Mouse (Mus musculus) midbrain, embryonic 11.5 days (tissue): ENCODE measurements around the gene Bco2. TPM values are rescaled to one million over a fixed set of nuclear protein-coding genes. Genes with fewer than 3 reads are reported as not detected.

Experiments used
- ATAC-seq: fragments of 200-750 bp; cut with Nextera tagmentation; 2 replicates; pipeline ENCODE4 v1.8.0; 2017; ENCODE audit warnings: moderate TSS enrichment, moderate library complexity; ENCODE audit not compliant: low FRiP score
- DNase-seq: peaks from one replicate; pipeline ENCODE4 v3.0.0; 2015; ENCODE audit warnings: low spot score; ENCODE audit errors: missing footprints
- H3K27ac ChIP-seq: fragments of 300-500 bp; sonication (generic); 2 replicates; pipeline ENCODE4 v1.5.1; 2014; ENCODE audit warnings: low read depth, low read length
- H3K27me3 ChIP-seq: fragments of 300-500 bp; sonication (generic); 2 replicates; pipeline ENCODE4 v1.6.1; 2014; ENCODE audit warnings: mild to moderate bottlenecking, low read length, moderate library complexity, mixed read lengths; ENCODE audit not compliant: control insufficient read depth, insufficient read depth
- H3K36me3 ChIP-seq: fragments of 300-500 bp; sonication (generic); 2 replicates; pipeline ENCODE4 v1.6.1; 2014; ENCODE audit warnings: mild to moderate bottlenecking, low read length, moderate library complexity, mixed read lengths; ENCODE audit not compliant: control insufficient read depth, insufficient read depth
- H3K4me1 ChIP-seq: fragments of 300-500 bp; sonication (generic); 2 replicates; pipeline ENCODE4 v1.6.1; 2014; ENCODE audit warnings: low read length; ENCODE audit not compliant: control insufficient read depth, insufficient read depth
- H3K4me2 ChIP-seq: fragments of 300-500 bp; sonication (generic); 2 replicates; pipeline ENCODE4 v1.6.1; 2014; ENCODE audit warnings: mild to moderate bottlenecking, moderate library complexity
- H3K4me3 ChIP-seq: fragments of 300-500 bp; sonication (generic); 2 replicates; pipeline ENCODE4 v1.5.1; 2014; ENCODE audit warnings: low read depth, low read length
- H3K9ac ChIP-seq: fragments of 300-500 bp; sonication (generic); 2 replicates; pipeline ENCODE4 v1.6.1; 2014; ENCODE audit warnings: low read length
- H3K9me3 ChIP-seq: fragments of 300-500 bp; sonication (generic); 2 replicates; pipeline ENCODE4 v1.6.1; 2016; ENCODE audit warnings: low read length; ENCODE audit not compliant: control insufficient read depth
- WGBS: fragments of 180-500 bp; shearing (Covaris S2); extraction: QIAGEN DNeasy Blood & Tissue Kit; methylation state at CpG from one replicate; pipeline ENCODE4 v1.1.7; 2014; 5-methylcytosine and 5-hydroxymethylcytosine counted together
- polyA plus RNA-seq: library from polyadenylated mRNA; unstranded; fragments of >200 nt; fragmentation: Nextera tagmentation; extraction: Ambion mirVana; gene quantifications from 2 replicates; pipeline ENCODE4 v1.2.1, GENCODE M21; 2014

Gene Bco2
- polyA plus RNA-seq, 1 experiment from 2014 or later: 0.40 TPM

DNA sequence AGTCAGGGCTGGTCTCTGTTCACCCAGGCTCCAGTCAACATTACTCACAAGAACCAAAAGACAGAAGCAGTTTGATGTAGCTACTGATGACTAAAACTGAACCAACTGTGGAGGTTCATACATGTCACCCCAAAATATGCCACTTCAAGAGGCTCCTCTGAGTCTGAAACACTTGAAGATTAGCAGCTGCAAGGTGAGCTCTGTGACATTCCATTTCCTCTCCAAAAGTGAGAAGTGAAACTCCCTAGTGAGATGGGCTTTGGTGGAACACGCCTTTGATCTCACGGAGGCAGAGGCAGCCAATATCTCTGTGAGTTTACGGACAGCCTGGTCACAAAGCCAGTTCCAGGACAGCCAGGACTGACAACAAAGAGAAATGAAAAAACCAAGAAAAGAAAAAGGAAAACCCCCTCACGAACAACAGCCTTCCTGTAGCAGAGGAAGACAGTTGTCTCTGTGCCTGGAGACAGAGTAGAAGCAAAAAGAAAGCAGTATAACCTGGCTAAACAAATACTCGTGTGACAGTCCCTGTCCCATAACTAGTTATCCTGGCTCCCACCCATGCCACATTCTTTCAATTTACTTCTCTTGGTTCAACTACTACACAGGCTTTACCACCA lies 7.0 kb downstream of the Bco2 start:
- Histone ChIP-seq H3K4me1 (no peaks in the 10 kb centered on the region), H3K4me3 (no peak overlapping the region), H3K36me3 (no peaks in the 10 kb centered on the region), H3K27me3 (no peaks in the 10 kb centered on the region), H3K27ac (no peak overlapping the region), H3K4me2 (no peak overlapping the region), H3K9ac (no peak overlapping the region), H3K9me3 (no peaks in the 10 kb centered on the region)
- ATAC-seq (no peak), DNase-seq (no peak)
- 57% methylated on average over 5 of the region's 5 CpGs for WGBS

DNA sequence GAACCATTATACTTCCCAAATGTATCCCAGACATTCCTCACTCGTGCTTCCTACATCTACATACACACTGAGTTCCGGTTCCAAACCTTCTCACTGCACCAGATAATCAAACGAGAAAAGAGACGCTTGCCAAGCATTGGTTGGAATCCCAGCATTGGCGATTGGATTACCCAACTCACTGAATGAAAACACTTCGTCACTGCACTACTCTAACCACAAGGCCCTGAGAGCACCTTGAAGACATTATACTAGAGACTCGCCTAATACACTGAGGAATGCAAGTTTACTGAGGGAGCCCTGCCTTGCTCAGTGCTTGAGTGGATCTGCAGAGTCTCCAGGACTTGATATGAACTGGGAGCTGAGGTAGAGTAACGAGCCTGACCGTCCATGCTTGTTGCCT lies 12.6 kb downstream of the Bco2 start:
- Histone ChIP-seq H3K36me3 (no peaks in the 10 kb centered on the region), H3K4me1 (no peaks in the 10 kb centered on the region), H3K27ac (no peak overlapping the region), H3K4me2 (no peak overlapping the region), H3K4me3 (no peak overlapping the region), H3K27me3 (no peaks in the 10 kb centered on the region), H3K9ac (no peak overlapping the region), H3K9me3 (no peaks in the 10 kb centered on the region)
- 80% methylated on average over 9 of the region's 9 CpGs for WGBS
- no peak for ATAC-seq
- no peak for DNase-seq

DNA sequence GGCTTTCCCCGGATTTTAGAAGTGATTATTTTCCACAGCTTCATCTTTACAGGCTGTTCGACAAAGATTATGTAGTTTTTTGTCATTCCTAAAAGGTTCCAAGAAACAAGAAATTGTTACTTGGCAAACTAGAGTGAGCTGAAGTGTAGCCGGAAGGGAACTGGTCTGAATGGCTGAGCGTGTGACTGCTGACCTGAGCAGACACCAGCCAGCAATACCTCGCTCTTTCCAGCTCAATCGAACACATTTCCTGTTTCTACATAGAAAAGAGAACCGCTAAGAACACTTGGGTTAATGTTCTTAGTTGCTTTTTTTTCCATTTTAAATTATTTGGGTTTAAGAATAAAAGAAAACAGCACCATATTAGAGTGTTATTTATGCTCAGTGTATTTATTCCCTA lies 14.8 kb downstream of the Bco2 start:
- no peaks in the 10 kb centered on the region for H3K9me3 ChIP-seq
- no peak for ATAC-seq
- H3K27me3 ChIP-seq: no peaks in the 10 kb centered on the region
- no peak for DNase-seq
- 76% methylated on average over 7 of the region's 7 CpGs for WGBS
- no peak overlapping the region for H3K4me2 ChIP-seq
- H3K4me1 ChIP-seq: no peaks in the 10 kb centered on the region
- H3K36me3 ChIP-seq: no peaks in the 10 kb centered on the region
- H3K27ac ChIP-seq: no peak overlapping the region
- H3K4me3 ChIP-seq: no peak overlapping the region
- H3K9ac ChIP-seq: no peak overlapping the region

DNA sequence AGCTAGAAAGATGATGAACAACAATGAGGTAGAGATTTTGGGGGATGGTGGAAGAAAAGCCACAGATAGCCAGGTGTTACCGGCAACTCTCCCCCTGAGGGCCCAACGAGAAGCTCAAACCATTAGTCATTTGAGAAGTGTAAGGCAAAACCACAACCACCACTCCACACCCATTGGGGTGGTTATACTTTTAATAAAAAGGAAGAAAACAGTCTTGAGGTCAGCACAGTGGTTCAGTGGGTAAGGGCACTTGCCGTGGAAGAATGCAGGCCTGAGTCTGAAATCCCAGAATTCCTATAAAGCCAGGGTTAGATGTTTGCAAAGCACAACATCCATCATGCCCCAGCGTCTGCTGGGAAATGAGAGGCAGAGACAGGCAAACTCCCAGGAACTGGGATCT lies 17.7 kb downstream of the Bco2 start:
- WGBS: 85% methylated on average over 4 of the region's 4 CpGs
- Histone ChIP-seq H3K4me3 (no peak overlapping the region), H3K27ac (no peak overlapping the region)

DNA sequence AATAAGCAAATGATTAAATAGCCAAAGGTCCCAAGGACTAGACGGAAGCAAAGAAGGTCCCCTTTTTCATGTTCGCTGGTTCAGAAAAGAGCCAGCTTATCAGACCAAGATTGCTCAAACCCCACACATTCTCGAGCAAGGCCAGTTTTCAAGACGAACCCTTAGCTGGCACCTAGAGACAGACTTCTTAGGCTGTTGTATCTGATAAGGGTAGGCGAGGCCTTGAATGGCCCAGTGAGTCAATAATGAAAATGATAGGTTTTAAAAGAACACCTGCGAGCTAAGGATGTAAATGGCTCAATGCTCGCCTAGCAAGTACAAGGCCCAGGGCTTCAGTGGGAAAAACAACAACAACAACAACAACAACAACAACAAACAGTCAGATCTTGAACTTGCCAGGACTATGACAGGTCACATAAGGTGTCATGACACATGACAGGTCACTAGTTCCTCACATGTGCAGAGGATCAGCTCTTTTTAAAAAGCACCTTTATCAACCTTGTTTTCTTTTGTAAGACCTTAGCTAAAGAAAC lies 18.3 kb downstream of the Bco2 start:
- Histone ChIP-seq H3K4me1 (no peaks in the 10 kb centered on the region), H3K27me3 (no peaks in the 10 kb centered on the region), H3K27ac (no peak overlapping the region), H3K36me3 (no peaks in the 10 kb centered on the region), H3K4me3 (no peak overlapping the region), H3K9ac (no peak overlapping the region), H3K9me3 (no peaks in the 10 kb centered on the region), H3K4me2 (no peak overlapping the region)
- no peak for ATAC-seq
- no peak for DNase-seq
- WGBS: 84% methylated on average over 7 of the region's 7 CpGs

More for the DNA sequence above, 17.7 kb downstream of the Bco2 start:
- Histone ChIP-seq H3K9me3 (no peaks in the 10 kb centered on the region), H3K9ac (no peak overlapping the region), H3K4me2 (no peak overlapping the region), H3K36me3 (no peaks in the 10 kb centered on the region), H3K27me3 (no peaks in the 10 kb centered on the region), H3K4me1 (no peaks in the 10 kb centered on the region)
- DNase-seq (no peak), ATAC-seq (no peak)

DNA sequence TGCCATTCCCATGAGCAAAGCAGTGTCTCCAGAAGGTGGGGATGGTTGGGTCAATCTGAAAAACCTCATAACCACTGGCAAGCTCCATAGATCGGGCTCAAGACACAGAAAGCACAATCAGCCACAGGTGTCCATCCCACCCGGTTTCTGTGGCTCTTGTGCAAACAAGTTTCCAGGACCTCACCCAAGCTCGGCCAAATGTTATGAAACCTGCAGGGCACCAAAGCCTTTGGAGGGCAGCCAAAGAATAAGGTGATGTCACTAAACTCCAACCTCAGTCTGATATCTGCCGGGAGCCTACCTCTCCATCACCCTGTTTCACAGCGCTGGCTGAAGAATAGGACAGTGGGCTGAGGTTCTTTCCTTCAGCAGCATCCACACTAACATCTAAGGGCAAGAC lies 19.1 kb downstream of the Bco2 start:
- Histone ChIP-seq H3K27me3 (no peaks in the 10 kb centered on the region), H3K4me3 (no peak overlapping the region), H3K4me1 (no peaks in the 10 kb centered on the region), H3K4me2 (no peak overlapping the region), H3K9ac (no peak overlapping the region), H3K27ac (no peak overlapping the region), H3K9me3 (no peaks in the 10 kb centered on the region), H3K36me3 (no peaks in the 10 kb centered on the region)
- WGBS: 86% methylated on average over 5 of the region's 5 CpGs
- DNase-seq (no peak), ATAC-seq (no peak)

DNA sequence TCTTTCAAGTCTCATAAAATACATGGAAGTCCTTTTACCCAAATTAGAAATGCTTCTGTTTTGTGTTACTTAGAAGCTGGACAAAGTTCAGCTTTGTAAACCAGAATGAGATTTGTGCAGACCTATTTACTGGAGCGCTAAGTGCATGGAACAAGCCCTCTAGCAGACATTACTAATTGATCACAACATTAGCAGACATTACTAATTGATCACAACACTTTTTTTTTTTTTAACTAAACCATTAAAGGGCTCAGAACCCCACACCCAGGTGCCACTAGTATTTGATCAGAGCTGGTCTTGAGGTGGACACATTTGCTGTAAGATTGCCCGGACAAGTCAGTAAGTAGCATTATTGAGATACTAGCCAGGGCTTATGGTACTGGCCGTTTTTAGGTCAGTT lies 21.2 kb downstream of the Bco2 start:
- H3K36me3 ChIP-seq: no peaks in the 10 kb centered on the region
- no peak for DNase-seq
- H3K4me3 ChIP-seq: no peak overlapping the region
- no peak overlapping the region for H3K27ac ChIP-seq
- H3K27me3 ChIP-seq: no peaks in the 10 kb centered on the region
- H3K9me3 ChIP-seq: no peaks in the 10 kb centered on the region
- H3K9ac ChIP-seq: no peak overlapping the region
- H3K4me2 ChIP-seq: no peak overlapping the region
- no peaks in the 10 kb centered on the region for H3K4me1 ChIP-seq
- 79% methylated on average over 3 of the region's 3 CpGs for WGBS
- no peak for ATAC-seq

DNA sequence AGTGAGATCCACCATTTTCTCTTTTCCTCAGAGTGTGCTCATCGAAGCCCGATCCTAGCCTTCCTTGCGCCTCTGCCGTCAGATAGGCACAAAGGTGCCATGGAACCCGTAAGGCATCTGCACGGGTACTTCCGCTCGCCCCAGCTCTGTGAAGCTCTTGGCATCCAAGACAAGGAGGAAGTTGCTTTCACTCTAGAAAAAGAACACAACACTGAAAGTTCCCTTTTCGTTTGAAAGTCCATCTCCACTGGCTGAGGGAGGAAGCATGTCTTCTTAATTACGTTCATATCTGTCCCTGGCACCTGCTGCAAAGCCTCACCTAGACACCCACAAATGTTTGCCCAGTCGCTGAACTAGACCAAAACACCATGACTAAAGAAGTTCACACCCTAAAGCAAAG lies 21.7 kb downstream of the Bco2 start:
- no peaks in the 10 kb centered on the region for H3K9me3 ChIP-seq
- 80% methylated on average over 11 of the region's 11 CpGs for WGBS
- ATAC-seq (no peak), DNase-seq (no peak)
- H3K27ac ChIP-seq: no peak overlapping the region
- no peaks in the 10 kb centered on the region for H3K4me1 ChIP-seq
- no peaks in the 10 kb centered on the region for H3K27me3 ChIP-seq
- no peaks in the 10 kb centered on the region for H3K36me3 ChIP-seq
- no peak overlapping the region for H3K4me3 ChIP-seq
- no peak overlapping the region for H3K4me2 ChIP-seq
- H3K9ac ChIP-seq: no peak overlapping the region

DNA sequence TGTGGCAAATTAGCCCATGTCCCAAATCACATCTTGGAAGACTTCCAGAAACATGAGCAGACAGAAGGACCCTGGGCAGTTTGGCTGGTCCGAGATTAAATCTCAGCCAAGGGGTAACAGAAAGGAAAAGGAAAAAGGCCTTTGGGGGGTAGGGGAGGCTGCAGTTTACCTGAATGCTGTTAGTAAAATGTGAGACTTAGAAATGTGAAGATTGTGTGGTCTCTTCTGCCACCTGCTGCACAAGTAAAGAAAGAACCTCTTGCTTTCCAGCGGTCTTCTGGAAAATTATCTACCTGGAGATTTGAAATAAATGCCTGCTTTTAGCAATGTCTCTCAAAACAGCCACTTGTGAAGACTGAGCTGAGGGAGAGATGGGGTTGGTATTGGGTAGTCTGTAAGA lies 24.1 kb downstream of the Bco2 start:
- Histone ChIP-seq H3K36me3 (no peaks in the 10 kb centered on the region), H3K4me2 (no peak overlapping the region), H3K4me1 (peaks cover 9% of the 10 kb centered on the region), H3K9me3 (no peaks in the 10 kb centered on the region), H3K4me3 (no peak overlapping the region), H3K9ac (no peak overlapping the region), H3K27ac (no peak overlapping the region), H3K27me3 (no peaks in the 10 kb centered on the region)
- DNase-seq: no peak
- WGBS: 32% methylated on average over 2 of the region's 2 CpGs
- no peak for ATAC-seq
